Mouse (Mus musculus) monocyte, adult 59 days (primary cell): ENCODE measurements around the gene Rpp25. TPM values are rescaled to one million over a fixed set of nuclear protein-coding genes. Genes with fewer than 3 reads are reported as not detected.

Source experiments
- total RNA-seq, 2 experiments: library from RNA; stranded (reverse); gene quantifications; one replicate each; pipeline ENCODE4 v1.2.4; 2023

Rpp25 gene
- under 1 TPM in 1 of 2 experiments, not detected in 1; 0.34 TPM for total RNA-seq

GRCm38 (mm10) chr9:57503622-57504380, at the start of gene Rpp25:
Gene Rpp25, plus strand, starts transcription at chr9:57504026.

DNA sequence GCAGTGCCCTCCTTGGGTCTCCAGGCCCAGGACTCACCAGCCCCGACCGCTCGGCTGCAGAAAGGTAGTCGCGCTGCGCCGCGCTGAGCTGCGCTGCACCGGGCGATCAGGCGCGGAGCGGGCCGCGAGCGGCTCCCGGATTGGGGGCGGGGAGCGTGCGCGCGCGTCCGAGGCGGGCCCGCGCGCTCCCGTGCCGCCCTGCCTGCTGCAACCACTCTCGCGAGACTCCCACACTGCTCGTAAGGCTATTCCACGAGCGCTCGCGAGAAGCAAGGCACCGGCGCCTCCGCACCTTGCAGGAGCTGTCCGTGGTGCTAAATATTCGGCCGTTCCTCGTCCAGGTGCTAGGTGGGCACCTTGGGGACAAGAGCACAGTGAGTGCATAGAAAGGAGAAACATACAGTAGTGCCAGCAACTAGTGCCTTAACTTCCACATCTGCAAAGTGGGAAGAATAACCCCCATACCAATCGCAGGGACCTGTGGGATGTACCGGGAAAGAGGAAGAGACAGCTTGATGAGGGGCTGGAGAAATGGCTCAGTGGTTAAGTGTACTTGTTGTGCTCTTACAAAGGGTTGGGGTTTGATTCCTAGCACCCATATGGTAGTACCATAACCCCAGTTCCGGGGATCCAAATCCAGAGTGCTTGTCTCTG, 35.8 kb upstream of the Rpp25 start, which contains the start of gene Scamp5:
Gene Scamp5 (minus strand): TSS at position 165 of the 654 bp plus-strand sequence.

GRCm38 (mm10) chr9:57521056-57521911, 17.5 kb downstream of the Rpp25 start, which contains the start of gene Cox5a:
Gene Cox5a, plus strand, starts transcription at chr9:57521274.

DNA sequence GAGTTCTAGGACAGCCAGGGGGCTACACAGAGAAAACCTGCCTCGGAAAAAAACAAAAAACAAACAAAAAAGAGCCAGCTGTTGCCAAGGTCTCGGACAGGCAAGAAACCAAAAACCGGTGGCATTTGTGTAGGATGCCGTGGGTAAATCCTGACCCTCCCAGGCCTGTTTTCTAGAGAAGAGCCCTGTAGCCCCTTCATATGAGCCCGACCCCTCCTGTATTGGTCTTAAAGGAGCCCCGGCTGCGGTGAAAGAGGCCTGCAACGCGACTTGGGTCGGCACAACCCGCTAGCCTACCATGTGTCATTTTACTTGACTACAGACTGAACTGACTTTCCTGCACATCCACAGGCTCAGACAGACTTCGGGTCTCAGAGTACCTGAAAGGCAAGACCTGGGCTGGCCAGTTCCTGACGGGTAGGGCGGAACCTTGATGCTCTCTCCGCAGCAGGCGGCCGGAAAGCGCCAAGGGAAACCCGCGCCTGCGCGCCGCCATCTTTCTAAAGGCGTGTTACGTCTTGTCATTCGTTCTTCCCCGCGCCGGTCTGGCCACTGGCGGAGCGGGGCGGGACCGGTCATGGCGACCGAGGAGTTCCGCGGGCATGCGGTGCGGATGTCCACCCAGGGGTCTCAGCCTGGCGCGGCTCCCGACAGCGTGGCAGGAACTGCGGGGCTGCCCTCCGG, 33.4 kb downstream of the Rpp25 start, which contains the start of gene Fam219b:
Gene Fam219b (plus strand): TSS at position 485 of the 684 bp plus-strand sequence.

GRCm38 (mm10) chr9:57552139-57552887, 48.5 kb downstream of the Rpp25 start, which contains the start of gene Mpi:
Gene Mpi, minus strand, starts transcription at chr9:57552763.

Other genes starting within 250 kb of the Rpp25 start
- 10 to 100 TPM; 70.0 to 77.6 TPM for gene 1700017B05Rik, start 241.4 kb upstream of the Rpp25 start, total RNA-seq
- gene Ppcdc, start 63.9 kb upstream of the Rpp25 start, total RNA-seq, result 10 to 100 TPM; 19.5 to 28.5 TPM
- gene Scamp5, start 36.0 kb upstream of the Rpp25 start, total RNA-seq, result 10 to 100 TPM; 18.7 to 19.8 TPM
- 100 to 1,000 TPM; 145 to 158 TPM for gene Cox5a, start 17.2 kb downstream of the Rpp25 start, total RNA-seq
- 10 to 100 TPM; 15.8 to 16.1 TPM for gene Fam219b, start 33.5 kb downstream of the Rpp25 start, total RNA-seq
- gene Mpi, start 48.7 kb downstream of the Rpp25 start, total RNA-seq, result 10 to 100 TPM; 12.0 to 12.1 TPM
- 100 to 1,000 TPM; 122 to 136 TPM for gene Scamp2, start 56.9 kb downstream of the Rpp25 start, total RNA-seq
- 10 to 100 TPM; 31.8 to 33.3 TPM for gene Ulk3, start 85.4 kb downstream of the Rpp25 start, total RNA-seq
- gene Cplx3, start 102.3 kb downstream of the Rpp25 start, total RNA-seq, result not detected
- gene Lman1l, start 116.7 kb downstream of the Rpp25 start, total RNA-seq, result not detected
- 100 to 1,000 TPM; 359 to 372 TPM for gene Csk, start 149.6 kb downstream of the Rpp25 start, total RNA-seq
- not detected for gene Cyp1a2, start 179.7 kb downstream of the Rpp25 start, total RNA-seq
- gene Cyp1a1, start 183.9 kb downstream of the Rpp25 start, total RNA-seq, result not detected
- 10 to 100 TPM; 14.9 to 15.0 TPM for gene Edc3, start 204.5 kb downstream of the Rpp25 start, total RNA-seq